14 mouse cellular contexts compared by ENCODE assay signal in genomic region chr3:106494417-106494950, GRCm38 (mm10). TPM values are rescaled to one million over a fixed set of nuclear protein-coding genes. Genes with fewer than 3 reads are reported as not detected.
DNase-seq lines count a peak whose midpoint lies in the region; ATAC-seq and TF ChIP-seq lines count a peak whose summit lies in the region.
"Had no signal": no experiment of that assay in that cellular context is flagged by ENCODE, and none has a peak within 500 bp of the region (broad histone marks: within the 10 kb centered on the region; RNA-seq: fewer than 3 reads in every experiment).

No protein-coding gene starts in this region.

- TF ChIP-seq EP300 in lung, postnatal 0 days (IDR thresholded peaks at IDR 0.05) = no peak

- no peak overlapping the region for H3K4me2 ChIP-seq in lung, postnatal 0 days (replicated peaks; ENCODE audit: low read depth, low read length)
- H3K4me2 ChIP-seq in heart, embryonic 14.5 days (ENCODE audit: low read length) = no peak overlapping the region
- peak overlapping the region; percentile 34 for H3K4me2 ChIP-seq in liver, embryonic 12.5 days
- H3K4me2 ChIP-seq: hindbrain, embryonic 13.5 days had no signal

- intact Hi-C loops in gastrocnemius, postnatal 14 days (cut with DNase I; ENCODE audit: low total_unique reads) = no loop called here

- no peak overlapping the region for H3K4me3 ChIP-seq in lung, postnatal 0 days (ENCODE audit: low read depth, low read length)
- H3K4me3 ChIP-seq in heart, embryonic 14.5 days (ENCODE audit: control insufficient read depth in 1 of 2, insufficient read depth in 1 of 2, low read depth in 1 of 2, low read length in 2 of 2) = no peak overlapping the region
- H3K4me3 ChIP-seq in liver, embryonic 12.5 days = no peak overlapping the region
- H3K4me3 ChIP-seq: gastrocnemius, adult 2 months; hindbrain, embryonic 13.5 days had no signal

- H3K36me3 ChIP-seq in lung, postnatal 0 days (ENCODE audit: insufficient read depth, low read length) = peaks cover 4% of the 10 kb centered on the region; the same call in 1 of the 2 replicates
- H3K36me3 ChIP-seq in heart, embryonic 14.5 days (ENCODE audit: control insufficient read depth, insufficient read depth, low read length) = no peaks in the 10 kb centered on the region
- H3K36me3 ChIP-seq in liver, embryonic 12.5 days = peaks cover 2% of the 10 kb centered on the region
- H3K36me3 ChIP-seq: hindbrain, embryonic 13.5 days had no signal

- no peaks in the 10 kb centered on the region for H3K27me3 ChIP-seq in lung, postnatal 0 days (replicated peaks; ENCODE audit: insufficient read depth, low read length)
- H3K27me3 ChIP-seq in heart, embryonic 14.5 days (ENCODE audit: control insufficient read depth, insufficient read depth, low read length) = no peaks in the 10 kb centered on the region
- no peaks in the 10 kb centered on the region for H3K27me3 ChIP-seq in liver, embryonic 12.5 days (replicated peaks)
- H3K27me3 ChIP-seq: CH12.LX; hindbrain, embryonic 13.5 days had no signal

- DNase-seq in lung, postnatal 0 days (ENCODE audit: low spot score) = no peak
- no peak for DNase-seq in lung, postnatal 10 days
- no peak for DNase-seq in layer of hippocampus, adult 9-11 months
- DNase-seq in gastrocnemius, postnatal 14 days = no peak
- no peak for DNase-seq in ovary, postnatal 10 days (ENCODE audit: low spot score)
- DNase-seq: adrenal gland, postnatal 14 days; cerebellum, adult 11 months; gastrocnemius, adult 2 months; left cerebral cortex, postnatal 4 days; retina, postnatal 1 day had no signal

- H3K9ac ChIP-seq in lung, postnatal 0 days (replicated peaks; ENCODE audit: low read depth) = no peak overlapping the region
- H3K9ac ChIP-seq in heart, embryonic 14.5 days (ENCODE audit: low read length) = no peak overlapping the region
- H3K9ac ChIP-seq in liver, embryonic 12.5 days = no peak overlapping the region
- H3K9ac ChIP-seq: hindbrain, embryonic 13.5 days had no signal

- 0 out of 2 replicates have a peak overlapping the region, but pooled peaks have one; percentile 15 for H3K27ac ChIP-seq in lung, postnatal 0 days (ENCODE audit: low read length)
- H3K27ac ChIP-seq in heart, embryonic 14.5 days (replicated peaks in 1 of 2; ENCODE audit: control insufficient read depth in 1 of 2, insufficient read depth in 1 of 2, low read depth in 2 of 2, low read length in 2 of 2) = peak overlapping the region; percentile 7 to 74
- peak overlapping the region; percentile 64 for H3K27ac ChIP-seq in liver, embryonic 12.5 days
- H3K27ac ChIP-seq: gastrocnemius, adult 2 months; hindbrain, embryonic 13.5 days had no signal

- WGBS in lung, postnatal 0 days = 44% methylated on average over 1 of the region's 1 CpGs
- 36% methylated on average over 1 of the region's 1 CpGs for WGBS in heart, embryonic 14.5 days
- 36% methylated on average over 1 of the region's 1 CpGs for WGBS in liver, embryonic 12.5 days (ENCODE audit: insufficient replicate concordance)

- no peak for ATAC-seq in lung, postnatal 0 days
- ATAC-seq in heart, embryonic 14.5 days (ENCODE audit: insufficient number of reproducible peaks, insufficient read depth, low FRiP score, low read depth) = peak; percentile 57; the same call in 1 of the 2 replicates
- peak; percentile 78 for ATAC-seq in liver, embryonic 12.5 days

- H3K9me3 ChIP-seq in lung, postnatal 0 days (ENCODE audit: low read length) = no peaks in the 10 kb centered on the region
- H3K9me3 ChIP-seq in heart, embryonic 14.5 days (ENCODE audit: control insufficient read depth, low read length) = no peaks in the 10 kb centered on the region
- no peaks in the 10 kb centered on the region for H3K9me3 ChIP-seq in liver, embryonic 12.5 days (replicated peaks)
- H3K9me3 ChIP-seq: hindbrain, embryonic 13.5 days had no signal

- peaks cover 17% of the 10 kb centered on the region; the same call in 1 of the 2 replicates for H3K4me1 ChIP-seq in lung, postnatal 0 days (ENCODE audit: insufficient read depth, low read depth, low read length)
- peaks cover 9 to 21% of the 10 kb centered on the region in 2 experiments for H3K4me1 ChIP-seq in heart, embryonic 14.5 days (ENCODE audit: control insufficient read depth in 2 of 2, insufficient read depth in 2 of 2, low read length in 2 of 2)
- peaks cover 79% of the 10 kb centered on the region for H3K4me1 ChIP-seq in liver, embryonic 12.5 days
- H3K4me1 ChIP-seq: hindbrain, embryonic 13.5 days had no signal

- no peak for TF ChIP-seq CTCF in lung, postnatal 0 days (IDR thresholded peaks at IDR 0.05)

RNA-seq across cellular contexts. Expression of gene Dennd2d, which starts 12.3 kb away (rescaled TPM):
- polyA plus RNA-seq in lung, postnatal 0 days (2015; fragmentation: Nextera tagmentation; extraction: Ambion mirVana) = 19.6 and 20.8 TPM in 2 replicates
- 1.7 and 2.5 TPM in 2 replicates for polyA plus RNA-seq in heart, embryonic 14.5 days (2014; fragmentation: Nextera tagmentation; extraction: Ambion mirVana)
- polyA plus RNA-seq in liver, embryonic 12.5 days (2016; fragmentation: Nextera tagmentation; extraction: Ambion mirVana) = 4.6 and 4.9 TPM in 2 replicates
- total RNA-seq in gastrocnemius, postnatal 14 days (2021) = under 1 TPM; 0.09 to 0.10 TPM

RNA-seq across cellular contexts. Expression of gene Dram2, which starts 53.1 kb away (rescaled TPM):
- 155 and 168 TPM in 2 replicates for polyA plus RNA-seq in lung, postnatal 0 days (2015; fragmentation: Nextera tagmentation; extraction: Ambion mirVana)
- polyA plus RNA-seq in heart, embryonic 14.5 days (2014; fragmentation: Nextera tagmentation; extraction: Ambion mirVana) = 75.9 and 76.9 TPM in 2 replicates
- polyA plus RNA-seq in liver, embryonic 12.5 days (2016; fragmentation: Nextera tagmentation; extraction: Ambion mirVana) = 23.9 and 24.9 TPM in 2 replicates
- total RNA-seq in gastrocnemius, postnatal 14 days (2021) = 10 to 100 TPM; 60.9 to 69.0 TPM

RNA-seq across cellular contexts. Expression of gene Cept1, which starts 53.1 kb away (rescaled TPM):
- polyA plus RNA-seq in lung, postnatal 0 days (2015; fragmentation: Nextera tagmentation; extraction: Ambion mirVana) = 74.1 and 80.4 TPM in 2 replicates
- polyA plus RNA-seq in heart, embryonic 14.5 days (2014; fragmentation: Nextera tagmentation; extraction: Ambion mirVana) = 31.6 and 37.0 TPM in 2 replicates
- polyA plus RNA-seq in liver, embryonic 12.5 days (2016; fragmentation: Nextera tagmentation; extraction: Ambion mirVana) = 23.2 and 31.3 TPM in 2 replicates
- total RNA-seq in gastrocnemius, postnatal 14 days (2021) = 10 to 100 TPM; 14.7 to 16.1 TPM
